Mouse (Mus musculus): Measurements from ENCODE around the gene Rab26.

- no peak for TF ChIP-seq CTCF (IDR thresholded peaks at IDR 0.05; ENCODE audit: control insufficient read depth, insufficient read depth, insufficient read length)
- TF ChIP-seq USF1 (IDR thresholded peaks at IDR 0.05; ENCODE audit: low read depth): no peak
- no peak for TF ChIP-seq CEBPB (IDR thresholded peaks at IDR 0.05; ENCODE audit: low read depth)
- TF ChIP-seq MAX (IDR thresholded peaks at IDR 0.05): no peak
- no peak for TF ChIP-seq MYOG (IDR thresholded peaks at IDR 0.05; ENCODE audit: control insufficient read depth, extremely low read depth, insufficient read length)
- no peak for TF ChIP-seq MYOD1 (IDR thresholded peaks at IDR 0.05; ENCODE audit: control insufficient read depth, insufficient read length, low read depth)
- no peak for TF ChIP-seq FOSL1 (IDR thresholded peaks at IDR 0.05; ENCODE audit: insufficient read depth, low read length, poor library complexity, severe bottlenecking)
These were observed 4.1 kb downstream of the Rab26 start for GRCm38 (mm10) chr17:24529883-24530282.

Measured in C2C12 (cell line).